Mouse (Mus musculus) bone marrow, adult 2 months (tissue): ENCODE results near the gene Rb1.

Experiments
- CTCF ChIP-seq: fragments of 200-500 bp; IDR thresholded peaks from 2 replicates; pipeline ENCODE4 v1.5.1; 2011; ENCODE audit warnings: low read length, control low read depth; ENCODE audit not compliant: control insufficient read depth, insufficient read depth
- POLR2A ChIP-seq: fragments of 200-500 bp; IDR thresholded peaks from 2 replicates; pipeline ENCODE4 v1.6.1; 2011; ENCODE audit warnings: low read depth, mild to moderate bottlenecking, control low read depth, low read length, borderline replicate concordance; ENCODE audit not compliant: control insufficient read depth

DNA sequence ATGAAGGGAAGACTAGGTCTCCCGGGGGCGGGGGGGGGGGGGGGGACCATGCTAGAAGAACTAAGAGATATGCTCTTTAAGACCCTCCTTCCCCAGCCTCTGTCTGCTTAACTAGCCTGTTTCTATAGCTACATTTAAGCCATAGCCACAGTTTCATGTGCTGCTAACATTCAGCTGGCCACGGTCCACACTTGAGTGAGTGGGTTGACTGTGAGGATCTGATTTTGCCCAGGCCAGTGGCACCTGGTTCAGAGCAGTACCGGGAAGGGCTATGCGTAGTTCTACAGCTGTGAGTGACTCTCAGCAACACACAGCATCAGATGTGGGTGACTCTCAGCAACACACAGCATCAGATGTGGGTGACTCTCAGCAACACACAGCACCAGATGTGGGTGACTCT is 164.3 kb downstream of the Rb1 start:
- TF ChIP-seq POLR2A (no peak), CTCF (no peak)
